Mouse (Mus musculus) midbrain, embryonic 11.5 days (tissue): ENCODE results near the gene Susd1. TPM values are rescaled to one million over a fixed set of nuclear protein-coding genes. Genes with fewer than 3 reads are reported as not detected.

Experiments
- ATAC-seq: fragments of 200-750 bp; cut with Nextera tagmentation; 2 replicates; pipeline ENCODE4 v1.8.0; 2017; ENCODE audit warnings: moderate TSS enrichment, moderate library complexity; ENCODE audit not compliant: low FRiP score
- DNase-seq: peaks from one replicate; pipeline ENCODE4 v3.0.0; 2015; ENCODE audit warnings: low spot score; ENCODE audit errors: missing footprints
- H3K27ac ChIP-seq: fragments of 300-500 bp; sonication (generic); 2 replicates; pipeline ENCODE4 v1.5.1; 2014; ENCODE audit warnings: low read depth, low read length
- H3K27me3 ChIP-seq: fragments of 300-500 bp; sonication (generic); 2 replicates; pipeline ENCODE4 v1.6.1; 2014; ENCODE audit warnings: mild to moderate bottlenecking, low read length, moderate library complexity, mixed read lengths; ENCODE audit not compliant: control insufficient read depth, insufficient read depth
- H3K36me3 ChIP-seq: fragments of 300-500 bp; sonication (generic); 2 replicates; pipeline ENCODE4 v1.6.1; 2014; ENCODE audit warnings: mild to moderate bottlenecking, low read length, moderate library complexity, mixed read lengths; ENCODE audit not compliant: control insufficient read depth, insufficient read depth
- H3K4me1 ChIP-seq: fragments of 300-500 bp; sonication (generic); 2 replicates; pipeline ENCODE4 v1.6.1; 2014; ENCODE audit warnings: low read length; ENCODE audit not compliant: control insufficient read depth, insufficient read depth
- H3K4me2 ChIP-seq: fragments of 300-500 bp; sonication (generic); 2 replicates; pipeline ENCODE4 v1.6.1; 2014; ENCODE audit warnings: mild to moderate bottlenecking, moderate library complexity
- H3K4me3 ChIP-seq: fragments of 300-500 bp; sonication (generic); 2 replicates; pipeline ENCODE4 v1.5.1; 2014; ENCODE audit warnings: low read depth, low read length
- H3K9ac ChIP-seq: fragments of 300-500 bp; sonication (generic); 2 replicates; pipeline ENCODE4 v1.6.1; 2014; ENCODE audit warnings: low read length
- H3K9me3 ChIP-seq: fragments of 300-500 bp; sonication (generic); 2 replicates; pipeline ENCODE4 v1.6.1; 2016; ENCODE audit warnings: low read length; ENCODE audit not compliant: control insufficient read depth
- WGBS: fragments of 180-500 bp; shearing (Covaris S2); extraction: QIAGEN DNeasy Blood & Tissue Kit; methylation state at CpG from one replicate; pipeline ENCODE4 v1.1.7; 2014; 5-methylcytosine and 5-hydroxymethylcytosine counted together
- polyA plus RNA-seq: library from polyadenylated mRNA; unstranded; fragments of >200 nt; fragmentation: Nextera tagmentation; extraction: Ambion mirVana; gene quantifications from 2 replicates; pipeline ENCODE4 v1.2.1, GENCODE M21; 2014

Gene Susd1
- polyA plus RNA-seq: 1.0 and 1.5 TPM in 2 replicates

- Histone ChIP-seq H3K9me3 (peaks cover 3% of the 10 kb centered on the region; the same call in 1 of the 2 replicates), H3K27ac (no peak within 1 kb of the TSS), H3K9ac (peak within 1 kb of the TSS; percentile 70), H3K4me2 (peak within 1 kb of the TSS; percentile 94), H3K36me3 (no peaks in the 10 kb centered on the region), H3K27me3 (peaks cover 25% of the 10 kb centered on the region), H3K4me3 (peak within 1 kb of the TSS; percentile 57), H3K4me1 (peaks cover 3% of the 10 kb centered on the region; the same call in 1 of the 2 replicates)
- WGBS: under 1% methylated on average over 68 of the region's 75 CpGs
- ATAC-seq (peak; percentile 85), DNase-seq (peak; percentile 94)
Measured at GRCm38 (mm10) chr4:59437990-59438854, at the start of gene Susd1. TSS of gene Susd1 (minus strand) at chr4:59438633.

- no peak overlapping the region for H3K9ac ChIP-seq
- H3K27me3 ChIP-seq: no peaks in the 10 kb centered on the region
- H3K9me3 ChIP-seq: no peaks in the 10 kb centered on the region
- DNase-seq (no peak), ATAC-seq (no peak)
- no peak overlapping the region for H3K4me3 ChIP-seq
- H3K4me2 ChIP-seq: no peak overlapping the region
- no peak overlapping the region for H3K27ac ChIP-seq
- no peaks in the 10 kb centered on the region for H3K4me1 ChIP-seq
- no peaks in the 10 kb centered on the region for H3K36me3 ChIP-seq
Measured at GRCm38 (mm10) chr4:59471306-59471705, 32.9 kb upstream of the Susd1 start.

DNA sequence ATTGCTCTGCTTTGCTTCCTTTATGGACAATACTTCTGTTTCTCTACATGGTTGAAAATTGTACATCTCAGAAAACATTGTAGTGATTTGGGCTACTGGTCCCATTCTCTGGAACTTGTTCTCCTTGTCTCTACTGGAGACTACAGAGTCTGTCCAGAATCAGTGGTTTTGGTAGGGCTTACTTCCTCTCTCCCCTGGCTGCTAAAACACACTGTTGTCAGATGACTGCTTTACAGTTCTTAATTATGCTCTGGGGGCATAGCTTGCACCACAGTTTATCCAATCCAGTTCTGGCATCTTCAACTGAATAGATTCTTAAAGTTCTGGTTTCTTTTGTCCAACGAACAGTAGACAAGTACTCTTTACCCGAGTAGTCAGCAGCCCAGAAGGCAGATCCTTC lies 27.0 kb upstream of the Susd1 start:
- Histone ChIP-seq H3K9ac (no peak overlapping the region), H3K36me3 (no peaks in the 10 kb centered on the region), H3K4me3 (no peak overlapping the region), H3K4me2 (no peak overlapping the region), H3K4me1 (no peaks in the 10 kb centered on the region), H3K9me3 (no peaks in the 10 kb centered on the region), H3K27ac (no peak overlapping the region), H3K27me3 (no peaks in the 10 kb centered on the region)
- DNase-seq (no peak), ATAC-seq (no peak)
- 90% methylated on average over 2 of the region's 2 CpGs for WGBS

GRCm38 (mm10) chr4:59464661-59465060 lies 26.2 kb upstream of the Susd1 start:
- Histone ChIP-seq H3K36me3 (no peaks in the 10 kb centered on the region), H3K9ac (no peak overlapping the region), H3K27ac (no peak overlapping the region), H3K4me1 (no peaks in the 10 kb centered on the region), H3K4me2 (no peak overlapping the region), H3K4me3 (no peak overlapping the region), H3K9me3 (no peaks in the 10 kb centered on the region), H3K27me3 (no peaks in the 10 kb centered on the region)
- ATAC-seq (no peak), DNase-seq (no peak)
- WGBS: 89% methylated on average over 6 of the region's 6 CpGs

GRCm38 (mm10) chr4:59462494-59462893 lies 24.1 kb upstream of the Susd1 start:
- WGBS: 86% methylated on average over 6 of the region's 6 CpGs
- Histone ChIP-seq H3K36me3 (no peaks in the 10 kb centered on the region), H3K9me3 (no peaks in the 10 kb centered on the region), H3K27me3 (no peaks in the 10 kb centered on the region), H3K4me3 (no peak overlapping the region), H3K9ac (no peak overlapping the region), H3K4me1 (peaks cover 2% of the 10 kb centered on the region; the same call in 1 of the 2 replicates), H3K4me2 (no peak overlapping the region), H3K27ac (no peak overlapping the region)
- DNase-seq (no peak), ATAC-seq (no peak)

DNA sequence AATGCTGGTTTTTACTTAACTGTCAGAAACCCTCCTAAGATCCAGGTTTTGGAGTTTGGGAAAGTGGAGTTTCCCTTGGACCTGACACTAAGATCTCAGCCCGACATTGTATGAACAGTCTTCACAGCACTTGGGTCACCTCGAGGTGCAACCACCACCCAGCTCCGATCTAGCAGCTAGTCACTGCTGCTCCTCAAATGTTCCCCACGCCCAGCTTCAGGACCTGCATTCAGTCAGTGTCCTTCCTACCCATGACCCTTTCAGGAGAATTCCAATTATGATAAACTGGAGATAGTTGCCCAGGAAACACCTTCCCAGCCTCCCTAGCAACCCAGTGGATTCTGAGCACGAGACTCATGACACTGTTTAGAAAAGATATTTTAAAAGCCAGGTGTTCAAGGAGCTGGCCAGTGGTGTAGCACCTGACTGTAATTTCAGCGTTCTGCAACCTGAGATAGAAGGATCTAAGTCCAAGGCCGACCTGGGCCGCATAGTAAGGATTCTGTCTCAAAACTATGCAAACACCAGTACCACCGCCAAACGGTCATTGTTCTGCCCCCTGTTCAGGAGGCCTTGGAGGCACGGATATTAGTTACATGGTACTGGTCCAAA lies 22.8 kb upstream of the Susd1 start:
- Histone ChIP-seq H3K9ac (no peak overlapping the region), H3K4me3 (no peak overlapping the region), H3K36me3 (no peaks in the 10 kb centered on the region), H3K4me2 (no peak overlapping the region), H3K27me3 (no peaks in the 10 kb centered on the region), H3K27ac (no peak overlapping the region), H3K4me1 (peaks cover 2% of the 10 kb centered on the region; the same call in 1 of the 2 replicates), H3K9me3 (no peaks in the 10 kb centered on the region)
- WGBS: 85% methylated on average over 11 of the region's 11 CpGs
- DNase-seq (no peak), ATAC-seq (no peak)

- Histone ChIP-seq H3K4me1 (peaks cover 2% of the 10 kb centered on the region; the same call in 1 of the 2 replicates), H3K27ac (no peak overlapping the region), H3K27me3 (no peaks in the 10 kb centered on the region), H3K9me3 (no peaks in the 10 kb centered on the region), H3K36me3 (no peaks in the 10 kb centered on the region), H3K9ac (no peak overlapping the region), H3K4me3 (no peak overlapping the region), H3K4me2 (no peak overlapping the region)
- ATAC-seq (no peak), DNase-seq (no peak)
- WGBS: 86% methylated on average over 13 of the region's 13 CpGs
Measured at GRCm38 (mm10) chr4:59459216-59459955, 21.0 kb upstream of the Susd1 start.

DNA sequence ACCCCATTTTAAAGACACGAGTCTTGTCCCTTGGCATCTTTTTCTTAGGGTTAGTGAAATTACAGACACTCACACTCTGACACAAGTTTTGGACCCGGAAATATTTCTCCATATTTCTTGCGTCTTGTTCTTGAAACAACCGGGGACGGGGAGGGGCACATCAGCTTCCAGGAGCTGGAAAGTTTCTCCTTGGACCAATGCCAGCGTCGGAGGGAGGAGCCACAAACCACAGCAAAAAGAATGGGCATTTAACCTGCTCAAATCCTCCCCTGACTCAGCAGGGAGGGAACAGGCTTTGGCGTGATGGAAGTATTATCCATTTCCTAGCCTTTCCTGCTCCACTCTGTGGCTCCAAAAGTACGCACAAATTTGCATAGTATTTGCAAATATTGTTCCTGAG lies 19.5 kb upstream of the Susd1 start:
- Histone ChIP-seq H3K36me3 (no peaks in the 10 kb centered on the region), H3K4me3 (no peak overlapping the region), H3K4me2 (no peak overlapping the region), H3K4me1 (peaks cover 2% of the 10 kb centered on the region; the same call in 1 of the 2 replicates), H3K27me3 (no peaks in the 10 kb centered on the region), H3K9ac (no peak overlapping the region), H3K9me3 (no peaks in the 10 kb centered on the region), H3K27ac (no peak overlapping the region)
- DNase-seq (no peak), ATAC-seq (no peak)
- WGBS: 50% methylated on average over 9 of the region's 9 CpGs
